Mouse (Mus musculus): Measurements from ENCODE around the gene Ksr1. TPM values are rescaled to one million over a fixed set of nuclear protein-coding genes. Genes with fewer than 3 reads are reported as not detected.

The Ksr1 gene
- 28.1 and 32.7 TPM in 2 replicates for polyA plus RNA-seq (2012; rRNA removed)

DNA sequence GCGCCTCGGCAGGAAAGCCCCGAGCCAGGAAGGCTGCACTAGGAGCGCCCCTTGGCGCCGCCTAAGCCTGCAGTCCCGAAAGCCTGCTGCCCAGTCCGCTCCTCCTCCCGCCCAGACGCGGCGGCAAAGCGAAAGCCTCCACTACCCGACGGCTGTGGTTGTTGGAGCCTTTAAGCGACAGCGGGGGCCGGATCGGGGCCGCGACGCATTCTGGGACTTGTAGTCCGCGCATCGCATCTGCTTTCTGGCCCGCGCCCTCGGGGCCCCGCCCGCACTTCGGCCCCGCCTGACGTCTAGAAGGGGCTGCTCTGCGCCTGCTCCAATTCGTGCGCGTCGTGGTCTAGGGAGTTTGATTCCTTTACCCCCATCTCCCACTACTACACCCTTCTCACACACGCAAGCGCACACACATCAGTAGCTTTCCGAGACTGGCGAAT, at the start of gene Ksr1:
Gene Ksr1 (minus strand): TSS at position 77 of the 437 bp plus-strand sequence.
- DNase-seq = peak; percentile 92
- 5% methylated on average over 41 of the region's 42 CpGs for WGBS
- H3K4me1 ChIP-seq (replicated peaks; ENCODE audit: control insufficient read depth, insufficient read depth, low read length) = peaks cover 31% of the 10 kb centered on the region
- H3K4me3 ChIP-seq (ENCODE audit: control insufficient read depth, insufficient read depth, low read length) = peak within 1 kb of the TSS; percentile 85
- TF ChIP-seq POLR2A (IDR thresholded peaks at IDR 0.05; ENCODE audit: control insufficient read depth, extremely low read depth, insufficient read depth, low read length, poor library complexity) = peak; percentile 96
- 0 out of 2 replicates have a peak, but pooled peaks have one; percentile 36 for TF ChIP-seq CTCF (IDR thresholded peaks at IDR 0.05; ENCODE audit: borderline replicate concordance, control insufficient read depth, extremely low read depth, insufficient read depth, low read length, poor library complexity)
- H3K27me3 ChIP-seq (ENCODE audit: control insufficient read depth, insufficient read depth, low read length) = no peaks in the 10 kb centered on the region
- no peaks in the 10 kb centered on the region for H3K36me3 ChIP-seq (ENCODE audit: control insufficient read depth, insufficient read depth, low read length)
- no peak within 1 kb of the TSS for H3K27ac ChIP-seq (ENCODE audit: control insufficient read depth, insufficient read depth, low read length)

- no peaks in the 10 kb centered on the region for H3K36me3 ChIP-seq (ENCODE audit: control insufficient read depth, insufficient read depth, low read length)
- H3K27me3 ChIP-seq (ENCODE audit: control insufficient read depth, insufficient read depth, low read length) = no peaks in the 10 kb centered on the region
- H3K27ac ChIP-seq (ENCODE audit: control insufficient read depth, insufficient read depth, low read length) = no peak overlapping the region
- DNase-seq = peak; percentile 43
- no peaks in the 10 kb centered on the region for H3K4me1 ChIP-seq (replicated peaks; ENCODE audit: control insufficient read depth, insufficient read depth, low read length)
- 91% methylated on average over 1 of the region's 1 CpGs for WGBS
- no peak overlapping the region for H3K4me3 ChIP-seq (ENCODE audit: control insufficient read depth, insufficient read depth, low read length)
- no peak for TF ChIP-seq POLR2A (IDR thresholded peaks at IDR 0.05; ENCODE audit: control insufficient read depth, extremely low read depth, insufficient read depth, low read length, poor library complexity)
- no peak for TF ChIP-seq CTCF (IDR thresholded peaks at IDR 0.05; ENCODE audit: borderline replicate concordance, control insufficient read depth, extremely low read depth, insufficient read depth, low read length, poor library complexity)
These were observed 46.0 kb upstream of the Ksr1 start for GRCm38 (mm10) chr11:79192176-79192575.

DNA sequence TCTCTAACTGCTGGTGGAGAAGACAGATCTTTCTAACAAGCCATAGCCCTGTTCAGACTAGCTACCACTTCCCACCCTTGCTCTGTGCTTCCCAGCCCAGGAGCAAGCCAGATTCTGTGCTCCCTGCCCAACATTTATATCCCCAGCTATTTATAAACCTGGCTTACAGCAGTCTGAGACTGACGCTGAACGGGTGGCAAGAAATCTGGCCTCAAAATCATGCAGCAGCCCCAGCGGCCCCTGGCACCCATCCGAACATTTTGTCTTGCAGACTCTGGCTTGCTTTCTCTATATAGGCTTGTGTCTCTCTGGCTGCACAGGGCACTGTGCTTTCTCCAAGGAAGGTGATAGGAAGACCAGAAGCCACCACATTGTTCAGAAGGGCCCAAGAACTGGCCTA, 45.0 kb upstream of the Ksr1 start:
- 95% methylated on average over 4 of the region's 4 CpGs for WGBS
- DNase-seq = no peak
- Histone ChIP-seq H3K36me3 (ENCODE audit: control insufficient read depth, insufficient read depth, low read length) (no peaks in the 10 kb centered on the region), H3K4me1 (replicated peaks; ENCODE audit: control insufficient read depth, insufficient read depth, low read length) (no peaks in the 10 kb centered on the region), H3K27me3 (ENCODE audit: control insufficient read depth, insufficient read depth, low read length) (no peaks in the 10 kb centered on the region), H3K4me3 (ENCODE audit: control insufficient read depth, insufficient read depth, low read length) (no peak overlapping the region), H3K27ac (ENCODE audit: control insufficient read depth, insufficient read depth, low read length) (no peak overlapping the region)
- TF ChIP-seq CTCF (IDR thresholded peaks at IDR 0.05; ENCODE audit: borderline replicate concordance, control insufficient read depth, extremely low read depth, insufficient read depth, low read length, poor library complexity) (no peak), POLR2A (IDR thresholded peaks at IDR 0.05; ENCODE audit: control insufficient read depth, extremely low read depth, insufficient read depth, low read length, poor library complexity) (no peak)

GRCm38 (mm10) chr11:79190257-79190656, 44.0 kb upstream of the Ksr1 start:
- no peak overlapping the region for H3K27ac ChIP-seq (ENCODE audit: control insufficient read depth, insufficient read depth, low read length)
- no peak overlapping the region for H3K4me3 ChIP-seq (ENCODE audit: control insufficient read depth, insufficient read depth, low read length)
- WGBS = 94% methylated on average over 2 of the region's 2 CpGs
- no peaks in the 10 kb centered on the region for H3K36me3 ChIP-seq (ENCODE audit: control insufficient read depth, insufficient read depth, low read length)
- no peaks in the 10 kb centered on the region for H3K4me1 ChIP-seq (replicated peaks; ENCODE audit: control insufficient read depth, insufficient read depth, low read length)
- DNase-seq = no peak
- H3K27me3 ChIP-seq (ENCODE audit: control insufficient read depth, insufficient read depth, low read length) = no peaks in the 10 kb centered on the region
- TF ChIP-seq CTCF (IDR thresholded peaks at IDR 0.05; ENCODE audit: borderline replicate concordance, control insufficient read depth, extremely low read depth, insufficient read depth, low read length, poor library complexity) = no peak
- TF ChIP-seq POLR2A (IDR thresholded peaks at IDR 0.05; ENCODE audit: control insufficient read depth, extremely low read depth, insufficient read depth, low read length, poor library complexity) = no peak

GRCm38 (mm10) chr11:79188176-79188575, 42.0 kb upstream of the Ksr1 start:
- TF ChIP-seq POLR2A (IDR thresholded peaks at IDR 0.05; ENCODE audit: control insufficient read depth, extremely low read depth, insufficient read depth, low read length, poor library complexity) = no peak
- no peak for TF ChIP-seq CTCF (IDR thresholded peaks at IDR 0.05; ENCODE audit: borderline replicate concordance, control insufficient read depth, extremely low read depth, insufficient read depth, low read length, poor library complexity)
- WGBS = 92% methylated on average over 6 of the region's 6 CpGs

GRCm38 (mm10) chr11:79187291-79187690, 41.1 kb upstream of the Ksr1 start:
- Histone ChIP-seq H3K36me3 (ENCODE audit: control insufficient read depth, insufficient read depth, low read length) (no peaks in the 10 kb centered on the region), H3K4me3 (ENCODE audit: control insufficient read depth, insufficient read depth, low read length) (no peak overlapping the region), H3K4me1 (replicated peaks; ENCODE audit: control insufficient read depth, insufficient read depth, low read length) (no peaks in the 10 kb centered on the region), H3K27ac (ENCODE audit: control insufficient read depth, insufficient read depth, low read length) (no peak overlapping the region), H3K27me3 (ENCODE audit: control insufficient read depth, insufficient read depth, low read length) (no peaks in the 10 kb centered on the region)
- WGBS = 89% methylated on average over 4 of the region's 4 CpGs
- TF ChIP-seq CTCF (IDR thresholded peaks at IDR 0.05; ENCODE audit: borderline replicate concordance, control insufficient read depth, extremely low read depth, insufficient read depth, low read length, poor library complexity) (no peak), POLR2A (IDR thresholded peaks at IDR 0.05; ENCODE audit: control insufficient read depth, extremely low read depth, insufficient read depth, low read length, poor library complexity) (no peak)
- no peak for DNase-seq

More at GRCm38 (mm10) chr11:79188176-79188575, 42.0 kb upstream of the Ksr1 start:
- no peak for DNase-seq
- Histone ChIP-seq H3K4me3 (ENCODE audit: control insufficient read depth, insufficient read depth, low read length) (no peak overlapping the region), H3K36me3 (ENCODE audit: control insufficient read depth, insufficient read depth, low read length) (no peaks in the 10 kb centered on the region), H3K4me1 (replicated peaks; ENCODE audit: control insufficient read depth, insufficient read depth, low read length) (no peaks in the 10 kb centered on the region), H3K27me3 (ENCODE audit: control insufficient read depth, insufficient read depth, low read length) (no peaks in the 10 kb centered on the region), H3K27ac (ENCODE audit: control insufficient read depth, insufficient read depth, low read length) (no peak overlapping the region)

DNA sequence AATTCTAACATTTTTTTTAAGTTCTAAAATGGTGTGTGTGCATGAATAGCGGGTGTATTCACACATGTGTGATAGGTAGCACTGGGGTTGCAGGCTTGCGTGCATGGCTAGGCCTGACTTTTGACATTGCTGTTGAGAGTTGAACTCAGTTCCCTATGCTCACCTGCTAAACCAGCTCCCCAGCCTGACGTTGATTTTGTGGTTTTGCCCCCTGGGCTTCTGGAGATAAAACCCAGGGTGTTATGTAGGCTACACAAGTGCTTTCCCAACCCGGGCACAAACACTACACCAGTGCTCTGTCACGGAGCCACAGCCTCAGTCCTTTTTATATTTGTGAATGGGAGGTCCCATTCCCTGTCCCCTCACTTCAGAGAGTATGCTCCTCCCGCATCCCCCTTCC, 39.5 kb upstream of the Ksr1 start:
- no peaks in the 10 kb centered on the region for H3K27me3 ChIP-seq (ENCODE audit: control insufficient read depth, insufficient read depth, low read length)
- TF ChIP-seq POLR2A (IDR thresholded peaks at IDR 0.05; ENCODE audit: control insufficient read depth, extremely low read depth, insufficient read depth, low read length, poor library complexity) (no peak), CTCF (IDR thresholded peaks at IDR 0.05; ENCODE audit: borderline replicate concordance, control insufficient read depth, extremely low read depth, insufficient read depth, low read length, poor library complexity) (no peak)
- H3K27ac ChIP-seq (ENCODE audit: control insufficient read depth, insufficient read depth, low read length) = no peak overlapping the region
- WGBS = 69% methylated on average over 6 of the region's 6 CpGs
- no peak overlapping the region for H3K4me3 ChIP-seq (ENCODE audit: control insufficient read depth, insufficient read depth, low read length)
- no peak for DNase-seq
- H3K4me1 ChIP-seq (replicated peaks; ENCODE audit: control insufficient read depth, insufficient read depth, low read length) = no peaks in the 10 kb centered on the region
- H3K36me3 ChIP-seq (ENCODE audit: control insufficient read depth, insufficient read depth, low read length) = no peaks in the 10 kb centered on the region
